Mouse (Mus musculus): Measurements from ENCODE around the gene BC017158.

Gene BC017158

GRCm38 (mm10) chr7:128285060-128285459 is 12.9 kb downstream of the BC017158 start:
- no peaks in the 10 kb centered on the region for H3K27me3 ChIP-seq (ENCODE audit: insufficient read depth, low read length)
- no peak for TF ChIP-seq CTCF (conservative IDR thresholded peaks at IDR 0.05; ENCODE audit: low read length)
- no peak for TF ChIP-seq POU5F1 (IDR thresholded peaks at IDR 0.05; ENCODE audit: borderline replicate concordance, low read length)
- TF ChIP-seq NANOG (IDR thresholded peaks at IDR 0.05; ENCODE audit: borderline replicate concordance, low read length), result no peak
- peaks cover 7% of the 10 kb centered on the region for H3K9me3 ChIP-seq (ENCODE audit: low read length)

GRCm38 (mm10) chr7:128284047-128284446 is 13.9 kb downstream of the BC017158 start:
- H3K4me3 ChIP-seq (replicated peaks; ENCODE audit: low read length), result no peak overlapping the region
- TF ChIP-seq NANOG (IDR thresholded peaks at IDR 0.05; ENCODE audit: borderline replicate concordance, low read length) (no peak), POU5F1 (IDR thresholded peaks at IDR 0.05; ENCODE audit: borderline replicate concordance, low read length) (no peak), CTCF (conservative IDR thresholded peaks at IDR 0.05; ENCODE audit: low read length) (no peak)
- peaks cover 20% of the 10 kb centered on the region for H3K4me1 ChIP-seq (replicated peaks; ENCODE audit: low read depth, low read length)
- H3K36me3 ChIP-seq (ENCODE audit: insufficient read depth, low read length), result peaks cover 33% of the 10 kb centered on the region
- no peaks in the 10 kb centered on the region for H3K27me3 ChIP-seq (ENCODE audit: insufficient read depth, low read length)
- H3K9me3 ChIP-seq (ENCODE audit: low read length), result peaks cover 7% of the 10 kb centered on the region

More at GRCm38 (mm10) chr7:128285060-128285459, 12.9 kb downstream of the BC017158 start:
- Histone ChIP-seq H3K36me3 (ENCODE audit: insufficient read depth, low read length) (peaks cover 41% of the 10 kb centered on the region), H3K4me1 (replicated peaks; ENCODE audit: low read depth, low read length) (peaks cover 28% of the 10 kb centered on the region), H3K4me3 (replicated peaks; ENCODE audit: low read length) (no peak overlapping the region)

GRCm38 (mm10) chr7:128282532-128283244 is 15.3 kb downstream of the BC017158 start:
- H3K27me3 ChIP-seq (ENCODE audit: insufficient read depth, low read length), result no peaks in the 10 kb centered on the region; the same call in 1 of the 2 replicates
- H3K4me3 ChIP-seq (replicated peaks; ENCODE audit: low read length), result no peak overlapping the region
- TF ChIP-seq CTCF (conservative IDR thresholded peaks at IDR 0.05; ENCODE audit: low read length) (no peak), POU5F1 (IDR thresholded peaks at IDR 0.05; ENCODE audit: borderline replicate concordance, low read length) (no peak), NANOG (IDR thresholded peaks at IDR 0.05; ENCODE audit: borderline replicate concordance, low read length) (no peak)
- H3K4me1 ChIP-seq (replicated peaks; ENCODE audit: low read depth, low read length), result peaks cover 20% of the 10 kb centered on the region
- peaks cover 26% of the 10 kb centered on the region for H3K36me3 ChIP-seq (ENCODE audit: insufficient read depth, low read length)
- H3K9me3 ChIP-seq (ENCODE audit: low read length), result peaks cover 7% of the 10 kb centered on the region

GRCm38 (mm10) chr7:128281765-128282164 is 16.2 kb downstream of the BC017158 start:
- Histone ChIP-seq H3K4me3 (replicated peaks; ENCODE audit: low read length) (no peak overlapping the region), H3K9me3 (ENCODE audit: low read length) (peaks cover 7% of the 10 kb centered on the region), H3K4me1 (replicated peaks; ENCODE audit: low read depth, low read length) (peaks cover 29% of the 10 kb centered on the region), H3K27me3 (ENCODE audit: insufficient read depth, low read length) (no peaks in the 10 kb centered on the region; the same call in 1 of the 2 replicates), H3K36me3 (ENCODE audit: insufficient read depth, low read length) (peaks cover 17% of the 10 kb centered on the region)
- TF ChIP-seq POU5F1 (IDR thresholded peaks at IDR 0.05; ENCODE audit: borderline replicate concordance, low read length), result no peak
- TF ChIP-seq NANOG (IDR thresholded peaks at IDR 0.05; ENCODE audit: borderline replicate concordance, low read length), result no peak
- no peak for TF ChIP-seq CTCF (conservative IDR thresholded peaks at IDR 0.05; ENCODE audit: low read length)

GRCm38 (mm10) chr7:128279750-128280149 is 18.2 kb downstream of the BC017158 start:
- H3K4me1 ChIP-seq (replicated peaks; ENCODE audit: low read depth, low read length), result peaks cover 32% of the 10 kb centered on the region
- H3K36me3 ChIP-seq (ENCODE audit: insufficient read depth, low read length), result peaks cover 35% of the 10 kb centered on the region
- no peak for TF ChIP-seq CTCF (conservative IDR thresholded peaks at IDR 0.05; ENCODE audit: low read length)
- no peak for TF ChIP-seq POU5F1 (IDR thresholded peaks at IDR 0.05; ENCODE audit: borderline replicate concordance, low read length)
- TF ChIP-seq NANOG (IDR thresholded peaks at IDR 0.05; ENCODE audit: borderline replicate concordance, low read length), result no peak
- peaks cover 7% of the 10 kb centered on the region for H3K9me3 ChIP-seq (ENCODE audit: low read length)
- no peaks in the 10 kb centered on the region; the same call in 1 of the 2 replicates for H3K27me3 ChIP-seq (ENCODE audit: insufficient read depth, low read length)
- no peak overlapping the region for H3K4me3 ChIP-seq (replicated peaks; ENCODE audit: low read length)

GRCm38 (mm10) chr7:128276051-128276450 is 21.9 kb downstream of the BC017158 start:
- peaks cover 44% of the 10 kb centered on the region for H3K4me1 ChIP-seq (replicated peaks; ENCODE audit: low read depth, low read length)
- TF ChIP-seq CTCF (conservative IDR thresholded peaks at IDR 0.05; ENCODE audit: low read length) (no peak), NANOG (IDR thresholded peaks at IDR 0.05; ENCODE audit: borderline replicate concordance, low read length) (no peak), POU5F1 (IDR thresholded peaks at IDR 0.05; ENCODE audit: borderline replicate concordance, low read length) (no peak)
- H3K36me3 ChIP-seq (ENCODE audit: insufficient read depth, low read length), result peaks cover 53% of the 10 kb centered on the region
- no peaks in the 10 kb centered on the region for H3K9me3 ChIP-seq (ENCODE audit: low read length)
- H3K27me3 ChIP-seq (ENCODE audit: insufficient read depth, low read length), result peaks cover 8% of the 10 kb centered on the region
- peak overlapping the region; percentile 44 for H3K4me3 ChIP-seq (replicated peaks; ENCODE audit: low read length)

GRCm38 (mm10) chr7:128271496-128271895 is 26.5 kb downstream of the BC017158 start:
- peaks cover 60% of the 10 kb centered on the region for H3K4me1 ChIP-seq (replicated peaks; ENCODE audit: low read depth, low read length)
- H3K36me3 ChIP-seq (ENCODE audit: insufficient read depth, low read length), result peaks cover 42% of the 10 kb centered on the region
- TF ChIP-seq NANOG (IDR thresholded peaks at IDR 0.05; ENCODE audit: borderline replicate concordance, low read length) (no peak), POU5F1 (IDR thresholded peaks at IDR 0.05; ENCODE audit: borderline replicate concordance, low read length) (no peak), CTCF (conservative IDR thresholded peaks at IDR 0.05; ENCODE audit: low read length) (no peak)
- H3K9me3 ChIP-seq (ENCODE audit: low read length), result no peaks in the 10 kb centered on the region
- H3K4me3 ChIP-seq (replicated peaks; ENCODE audit: low read length), result no peak overlapping the region
- peaks cover 36% of the 10 kb centered on the region for H3K27me3 ChIP-seq (ENCODE audit: insufficient read depth, low read length)

GRCm38 (mm10) chr7:128270431-128270850 is 27.5 kb downstream of the BC017158 start:
- peaks cover 52% of the 10 kb centered on the region for H3K4me1 ChIP-seq (replicated peaks; ENCODE audit: low read depth, low read length)
- no peaks in the 10 kb centered on the region for H3K9me3 ChIP-seq (ENCODE audit: low read length)
- H3K27me3 ChIP-seq (ENCODE audit: insufficient read depth, low read length), result peaks cover 45% of the 10 kb centered on the region
- peaks cover 31% of the 10 kb centered on the region for H3K36me3 ChIP-seq (ENCODE audit: insufficient read depth, low read length)
- H3K4me3 ChIP-seq (replicated peaks; ENCODE audit: low read length), result peak overlapping the region; percentile 56
- TF ChIP-seq POU5F1 (IDR thresholded peaks at IDR 0.05; ENCODE audit: borderline replicate concordance, low read length) (no peak), CTCF (conservative IDR thresholded peaks at IDR 0.05; ENCODE audit: low read length) (no peak), NANOG (IDR thresholded peaks at IDR 0.05; ENCODE audit: borderline replicate concordance, low read length) (no peak)

All from E14TG2a.4 (cell line).